Mouse (Mus musculus): ENCODE data around the gene Ugt2a1. TPM values are rescaled to one million over a fixed set of nuclear protein-coding genes. Genes with fewer than 3 reads are reported as not detected.
"Not testable (repeated sequence)": the region's sequence is repeated elsewhere in the genome, so short reads cannot be mapped to it uniquely, and the experiment has no call there.

Ugt2a1 gene
- not detected in 2 replicates for polyA plus RNA-seq (2014; fragmentation: Nextera tagmentation; extraction: Ambion mirVana)

- no peak within 1 kb of the TSS for H3K4me2 ChIP-seq (replicated peaks; ENCODE audit: low read depth, low read length)
- no peaks in the 10 kb centered on the region for H3K4me1 ChIP-seq (ENCODE audit: control insufficient read depth, insufficient read depth, low read length)
- 89% methylated on average over 1 of the region's 1 CpGs for WGBS
- H3K9ac ChIP-seq (replicated peaks; ENCODE audit: low read depth, low read length): no peak within 1 kb of the TSS
- no peak for ATAC-seq (ENCODE audit: insufficient number of reproducible peaks, insufficient read depth, low FRiP score, low read depth)
- H3K4me3 ChIP-seq (ENCODE audit: low read depth, low read length): no peak within 1 kb of the TSS
- H3K27me3 ChIP-seq (ENCODE audit: control insufficient read depth, insufficient read depth, low read length): no peaks in the 10 kb centered on the region
- no peaks in the 10 kb centered on the region for H3K36me3 ChIP-seq (ENCODE audit: control insufficient read depth, insufficient read depth, low read length)
- no peaks in the 10 kb centered on the region for H3K9me3 ChIP-seq (ENCODE audit: control insufficient read depth, low read depth, low read length)
- H3K27ac ChIP-seq (ENCODE audit: low read length): no peak within 1 kb of the TSS
Measured at GRCm38 (mm10) chr5:87490771-87491170, at the start of gene Ugt2a1. Gene Ugt2a1, minus strand, starts transcription at chr5:87490871.

- Histone ChIP-seq H3K4me3 (ENCODE audit: low read depth, low read length) (no peak within 1 kb of the TSS), H3K36me3 (ENCODE audit: control insufficient read depth, insufficient read depth, low read length) (no peaks in the 10 kb centered on the region), H3K4me1 (ENCODE audit: control insufficient read depth, insufficient read depth, low read length) (no peaks in the 10 kb centered on the region), H3K27ac (ENCODE audit: low read length) (no peak within 1 kb of the TSS), H3K9ac (replicated peaks; ENCODE audit: low read depth, low read length) (no peak within 1 kb of the TSS), H3K9me3 (ENCODE audit: control insufficient read depth, low read depth, low read length) (no peaks in the 10 kb centered on the region), H3K4me2 (replicated peaks; ENCODE audit: low read depth, low read length) (no peak within 1 kb of the TSS), H3K27me3 (ENCODE audit: control insufficient read depth, insufficient read depth, low read length) (no peaks in the 10 kb centered on the region)
- ATAC-seq (ENCODE audit: insufficient number of reproducible peaks, insufficient read depth, low FRiP score, low read depth): no peak
- WGBS: 88% methylated on average over 2 of the region's 2 CpGs
Measured at GRCm38 (mm10) chr5:87538111-87538510, 47.4 kb upstream of the Ugt2a1 start, which contains the start of gene Sult1b1. Gene Sult1b1, minus strand, starts transcription at chr5:87538195.

- Histone ChIP-seq H3K4me2 (replicated peaks; ENCODE audit: low read depth, low read length) (no peak overlapping the region), H3K36me3 (ENCODE audit: control insufficient read depth, insufficient read depth, low read length) (no peaks in the 10 kb centered on the region), H3K9ac (replicated peaks; ENCODE audit: low read depth, low read length) (no peak overlapping the region), H3K4me3 (ENCODE audit: low read depth, low read length) (no peak overlapping the region), H3K27ac (ENCODE audit: low read length) (peak overlapping the region; percentile 50; the same call in 1 of the 2 replicates), H3K9me3 (ENCODE audit: control insufficient read depth, low read depth, low read length) (no peaks in the 10 kb centered on the region), H3K27me3 (ENCODE audit: control insufficient read depth, insufficient read depth, low read length) (no peaks in the 10 kb centered on the region), H3K4me1 (ENCODE audit: control insufficient read depth, insufficient read depth, low read length) (no peaks in the 10 kb centered on the region)
- ATAC-seq (ENCODE audit: insufficient number of reproducible peaks, insufficient read depth, low FRiP score, low read depth): peak; percentile 92
- 69% methylated on average over 4 of the region's 4 CpGs for WGBS
Measured at GRCm38 (mm10) chr5:87535994-87536644, 45.4 kb upstream of the Ugt2a1 start.

- Histone ChIP-seq H3K4me3 (ENCODE audit: low read depth, low read length) (no peak overlapping the region), H3K27ac (ENCODE audit: low read length) (peak overlapping the region; percentile 48; the same call in 1 of the 2 replicates)
Measured at GRCm38 (mm10) chr5:87532288-87532687, 41.6 kb upstream of the Ugt2a1 start.

GRCm38 (mm10) chr5:87523561-87523960 lies 32.9 kb upstream of the Ugt2a1 start:
- H3K9ac ChIP-seq (replicated peaks; ENCODE audit: low read depth, low read length); ATAC-seq (ENCODE audit: insufficient number of reproducible peaks, insufficient read depth, low FRiP score, low read depth); H3K9me3 ChIP-seq (ENCODE audit: control insufficient read depth, low read depth, low read length); H3K4me1 ChIP-seq (ENCODE audit: control insufficient read depth, insufficient read depth, low read length); H3K36me3 ChIP-seq (ENCODE audit: control insufficient read depth, insufficient read depth, low read length); H3K27me3 ChIP-seq (ENCODE audit: control insufficient read depth, insufficient read depth, low read length); H3K4me3 ChIP-seq (ENCODE audit: low read depth, low read length); H3K27ac ChIP-seq (ENCODE audit: low read length); H3K4me2 ChIP-seq (replicated peaks; ENCODE audit: low read depth, low read length): not testable (repeated sequence)
- WGBS: 88% methylated on average over 2 of the region's 2 CpGs

More at GRCm38 (mm10) chr5:87532288-87532687, 41.6 kb upstream of the Ugt2a1 start:
- Histone ChIP-seq H3K27me3 (ENCODE audit: control insufficient read depth, insufficient read depth, low read length) (no peaks in the 10 kb centered on the region), H3K36me3 (ENCODE audit: control insufficient read depth, insufficient read depth, low read length) (no peaks in the 10 kb centered on the region), H3K4me2 (replicated peaks; ENCODE audit: low read depth, low read length) (no peak overlapping the region), H3K9ac (replicated peaks; ENCODE audit: low read depth, low read length) (no peak overlapping the region), H3K9me3 (ENCODE audit: control insufficient read depth, low read depth, low read length) (no peaks in the 10 kb centered on the region), H3K4me1 (ENCODE audit: control insufficient read depth, insufficient read depth, low read length) (no peaks in the 10 kb centered on the region)
- 54% methylated on average over 2 of the region's 2 CpGs for WGBS
- ATAC-seq (ENCODE audit: insufficient number of reproducible peaks, insufficient read depth, low FRiP score, low read depth): peak; percentile 87

- H3K4me3 ChIP-seq (ENCODE audit: low read depth, low read length): no peak overlapping the region
- H3K9ac ChIP-seq (replicated peaks; ENCODE audit: low read depth, low read length): no peak overlapping the region
- no peaks in the 10 kb centered on the region for H3K27me3 ChIP-seq (ENCODE audit: control insufficient read depth, insufficient read depth, low read length)
- no peaks in the 10 kb centered on the region for H3K36me3 ChIP-seq (ENCODE audit: control insufficient read depth, insufficient read depth, low read length)
- no peaks in the 10 kb centered on the region for H3K4me1 ChIP-seq (ENCODE audit: control insufficient read depth, insufficient read depth, low read length)
- no peak for ATAC-seq (ENCODE audit: insufficient number of reproducible peaks, insufficient read depth, low FRiP score, low read depth)
- no peaks in the 10 kb centered on the region for H3K9me3 ChIP-seq (ENCODE audit: control insufficient read depth, low read depth, low read length)
- 57% methylated on average over 4 of the region's 4 CpGs for WGBS
- no peak overlapping the region for H3K27ac ChIP-seq (ENCODE audit: low read length)
- no peak overlapping the region for H3K4me2 ChIP-seq (replicated peaks; ENCODE audit: low read depth, low read length)
Measured at GRCm38 (mm10) chr5:87505776-87506458, 15.2 kb upstream of the Ugt2a1 start.

GRCm38 (mm10) chr5:87502687-87503086 lies 12.0 kb upstream of the Ugt2a1 start:
- 63% methylated on average over 1 of the region's 1 CpGs for WGBS

GRCm38 (mm10) chr5:87499341-87499740 lies 8.7 kb upstream of the Ugt2a1 start:
- no peak overlapping the region for H3K4me2 ChIP-seq (replicated peaks; ENCODE audit: low read depth, low read length)
- H3K27me3 ChIP-seq (ENCODE audit: control insufficient read depth, insufficient read depth, low read length): no peaks in the 10 kb centered on the region
- no peak overlapping the region for H3K27ac ChIP-seq (ENCODE audit: low read length)
- no peak for ATAC-seq (ENCODE audit: insufficient number of reproducible peaks, insufficient read depth, low FRiP score, low read depth)
- H3K4me3 ChIP-seq (ENCODE audit: low read depth, low read length): no peak overlapping the region
- H3K4me1 ChIP-seq (ENCODE audit: control insufficient read depth, insufficient read depth, low read length): no peaks in the 10 kb centered on the region
- no peaks in the 10 kb centered on the region for H3K9me3 ChIP-seq (ENCODE audit: control insufficient read depth, low read depth, low read length)
- H3K36me3 ChIP-seq (ENCODE audit: control insufficient read depth, insufficient read depth, low read length): no peaks in the 10 kb centered on the region
- H3K9ac ChIP-seq (replicated peaks; ENCODE audit: low read depth, low read length): no peak overlapping the region

More at GRCm38 (mm10) chr5:87502687-87503086, 12.0 kb upstream of the Ugt2a1 start:
- Histone ChIP-seq H3K9me3 (ENCODE audit: control insufficient read depth, low read depth, low read length) (no peaks in the 10 kb centered on the region), H3K4me2 (replicated peaks; ENCODE audit: low read depth, low read length) (no peak overlapping the region), H3K4me3 (ENCODE audit: low read depth, low read length) (no peak overlapping the region), H3K27me3 (ENCODE audit: control insufficient read depth, insufficient read depth, low read length) (no peaks in the 10 kb centered on the region), H3K9ac (replicated peaks; ENCODE audit: low read depth, low read length) (no peak overlapping the region), H3K27ac (ENCODE audit: low read length) (no peak overlapping the region), H3K36me3 (ENCODE audit: control insufficient read depth, insufficient read depth, low read length) (no peaks in the 10 kb centered on the region), H3K4me1 (ENCODE audit: control insufficient read depth, insufficient read depth, low read length) (no peaks in the 10 kb centered on the region)
- ATAC-seq (ENCODE audit: insufficient number of reproducible peaks, insufficient read depth, low FRiP score, low read depth): 0 out of 2 replicates have a peak, but pooled peaks have one; percentile 18
